Mouse (Mus musculus) layer of hippocampus, adult 11-12 months (tissue): ENCODE data around the gene Gabra5.
A peak's percentile ranks its signal among the peaks of the same experiment; 100 is the strongest.

ENCODE experiments used
- DNase-seq: peaks from one replicate; pipeline ENCODE4 v3.0.0; 2022; ENCODE audit warnings: low spot score

Gabra5 gene

GRCm38 (mm10) chr7:57386517-57387340 lies 123.1 kb downstream of the Gabra5 start, which contains the start of gene Gabrg3:
Gene Gabrg3 (minus strand): TSS chr7:57387188.
- peak; percentile 20 for DNase-seq

DNA sequence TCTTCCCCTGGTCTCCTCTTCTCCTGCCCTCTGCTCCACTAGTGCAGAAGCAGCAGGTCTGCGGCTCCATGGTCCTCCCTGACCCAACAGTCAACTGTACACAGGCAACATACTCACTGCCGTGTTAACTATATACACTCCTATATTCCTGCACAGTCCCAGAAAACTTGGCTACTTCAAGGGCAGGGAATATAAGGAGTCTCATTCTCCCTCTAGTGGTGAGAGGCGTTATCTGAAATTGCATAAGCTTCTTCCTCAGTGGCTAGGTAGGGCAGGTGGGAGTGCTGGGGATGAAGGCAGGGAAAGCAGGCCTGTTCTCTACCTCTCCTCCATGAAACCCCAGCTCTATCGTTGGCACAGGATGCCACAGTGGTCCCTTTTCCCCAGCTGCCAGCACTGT lies 125.7 kb downstream of the Gabra5 start:
- DNase-seq: peak; percentile 56

DNA sequence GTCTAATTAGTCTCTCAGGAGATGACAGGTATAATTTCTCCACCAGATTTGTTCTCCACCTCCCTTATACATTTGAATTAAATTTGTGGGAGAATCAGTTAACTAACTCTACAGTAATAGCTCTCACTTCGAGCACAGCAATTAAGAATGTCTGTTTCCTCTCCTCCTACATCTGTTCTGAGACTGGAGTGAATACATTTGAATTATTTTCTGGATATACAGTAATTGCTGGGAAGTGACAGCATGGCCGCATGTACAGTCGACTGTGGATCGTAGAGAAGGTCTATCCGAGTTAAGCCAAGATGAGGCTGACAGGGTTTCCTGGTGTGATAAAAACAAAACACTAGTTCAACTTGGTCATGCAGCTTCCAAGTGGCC lies 143.9 kb downstream of the Gabra5 start:
- DNase-seq: no peak

GRCm38 (mm10) chr7:57365134-57366012 lies 144.5 kb downstream of the Gabra5 start:
- no peak for DNase-seq

DNA sequence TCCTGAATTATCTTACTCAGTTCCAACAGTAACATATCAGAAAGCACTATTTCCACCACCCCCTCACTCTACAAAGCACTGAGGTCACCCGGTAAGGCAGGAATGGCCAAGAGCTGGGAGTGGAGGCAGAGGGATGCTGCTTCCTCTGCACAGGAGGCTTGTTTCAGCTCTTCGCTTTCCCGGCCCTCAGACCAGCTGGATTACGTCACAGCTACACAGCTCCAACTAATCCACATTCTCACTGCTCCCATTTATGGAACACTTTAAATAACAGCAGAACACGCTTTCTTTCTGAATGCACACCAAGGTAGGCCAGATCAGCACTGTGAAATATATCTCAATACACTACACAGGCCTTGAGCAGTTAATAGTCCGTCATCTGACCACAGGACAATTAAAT lies 146.0 kb downstream of the Gabra5 start:
- no peak for DNase-seq

DNA sequence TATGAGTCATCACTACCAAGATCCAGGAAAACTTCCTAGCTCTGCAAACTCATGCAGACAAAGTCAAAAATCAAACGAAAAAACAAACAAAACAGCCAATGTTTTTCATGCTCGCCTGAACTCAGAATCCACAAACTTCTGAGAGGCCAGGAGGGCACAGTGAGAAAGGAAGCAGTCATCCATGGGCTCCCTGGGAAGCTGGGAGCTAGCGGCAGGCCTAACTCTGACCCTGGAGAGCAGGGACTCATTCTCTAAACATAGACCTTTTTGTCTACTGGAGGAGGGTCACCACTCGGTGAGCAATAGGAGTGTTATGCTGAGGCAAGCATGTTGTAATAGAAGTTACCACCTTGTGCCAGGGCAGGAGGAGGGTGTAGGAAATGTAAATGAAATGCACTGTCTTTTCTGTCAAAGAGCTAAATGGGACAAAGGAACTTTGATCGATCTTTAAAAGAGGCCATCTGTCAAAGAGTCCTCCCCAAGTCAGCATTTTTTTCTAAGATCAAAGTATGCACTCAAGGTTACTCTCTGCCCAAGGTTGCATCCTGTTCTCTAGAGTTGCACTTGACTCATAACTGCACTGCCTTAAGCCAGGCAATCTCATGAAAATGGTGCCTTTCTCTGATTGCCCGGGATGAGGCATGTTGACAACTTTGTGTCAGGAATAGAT lies 151.9 kb downstream of the Gabra5 start:
- no peak for DNase-seq
